In genomic region chr4:136179456-136179855, GRCm38 (mm10) we compare ENCODE assay signal across 8 mouse cellular contexts. TPM values are rescaled to one million over a fixed set of nuclear protein-coding genes. Genes with fewer than 3 reads are reported as not detected.
DNase-seq lines count a peak whose midpoint lies in the region; ATAC-seq and TF ChIP-seq lines count a peak whose summit lies in the region.

No protein-coding gene starts in this region.

- no peaks in the 10 kb centered on the region for H3K27me3 ChIP-seq in heart, embryonic 13.5 days (replicated peaks)
- H3K27me3 ChIP-seq in embryonic facial prominence, embryonic 12.5 days = no peaks in the 10 kb centered on the region
- no peaks in the 10 kb centered on the region for H3K27me3 ChIP-seq in lung, embryonic 14.5 days (ENCODE audit: insufficient read depth, low read length)

- H3K4me3 ChIP-seq in heart, embryonic 13.5 days = peak overlapping the region; percentile 50; the same call in 1 of the 2 replicates
- H3K4me3 ChIP-seq in embryonic facial prominence, embryonic 12.5 days = no peak overlapping the region
- no peak overlapping the region for H3K4me3 ChIP-seq in lung, embryonic 14.5 days (ENCODE audit: low read depth, low read length)

- H3K9ac ChIP-seq in heart, embryonic 13.5 days = peak overlapping the region; percentile 74; the same call in 1 of the 2 replicates
- H3K9ac ChIP-seq in embryonic facial prominence, embryonic 12.5 days = no peak overlapping the region
- no peak overlapping the region for H3K9ac ChIP-seq in lung, embryonic 14.5 days

- H3K36me3 ChIP-seq in heart, embryonic 13.5 days = peaks cover 6% of the 10 kb centered on the region; the same call in 1 of the 2 replicates
- H3K36me3 ChIP-seq in embryonic facial prominence, embryonic 12.5 days = no peaks in the 10 kb centered on the region
- H3K36me3 ChIP-seq in lung, embryonic 14.5 days (ENCODE audit: insufficient read depth) = peaks cover 17% of the 10 kb centered on the region; the same call in 1 of the 2 replicates

- ATAC-seq in heart, embryonic 13.5 days (ENCODE audit: extremely low read depth, insufficient number of reproducible peaks, low FRiP score, low TSS enrichment) = no peak
- ATAC-seq in embryonic facial prominence, embryonic 12.5 days (ENCODE audit: insufficient number of reproducible peaks, insufficient read depth, low FRiP score, low TSS enrichment) = no peak
- ATAC-seq in lung, embryonic 14.5 days (ENCODE audit: insufficient read depth) = no peak

- no peak for TF ChIP-seq CTCF in lung, embryonic 14.5 days (IDR thresholded peaks at IDR 0.05; ENCODE audit: low read depth)

- peak overlapping the region; percentile 71 for H3K4me2 ChIP-seq in heart, embryonic 13.5 days
- peak overlapping the region; percentile 46; the same call in 1 of the 2 replicates for H3K4me2 ChIP-seq in embryonic facial prominence, embryonic 12.5 days (replicated peaks)
- peak overlapping the region; percentile 60; the same call in 1 of the 2 replicates for H3K4me2 ChIP-seq in lung, embryonic 14.5 days

- no peaks in the 10 kb centered on the region for H3K9me3 ChIP-seq in heart, embryonic 13.5 days
- no peaks in the 10 kb centered on the region for H3K9me3 ChIP-seq in embryonic facial prominence, embryonic 12.5 days
- no peaks in the 10 kb centered on the region for H3K9me3 ChIP-seq in lung, embryonic 14.5 days (ENCODE audit: low read depth, low read length)

- H3K4me1 ChIP-seq in heart, embryonic 13.5 days = peaks cover 73% of the 10 kb centered on the region
- H3K4me1 ChIP-seq in embryonic facial prominence, embryonic 12.5 days = peaks cover 34% of the 10 kb centered on the region
- peaks cover 23% of the 10 kb centered on the region for H3K4me1 ChIP-seq in lung, embryonic 14.5 days (ENCODE audit: insufficient read depth)

- 85% methylated on average over 7 of the region's 7 CpGs for WGBS in heart, embryonic 13.5 days
- 87% methylated on average over 7 of the region's 7 CpGs for WGBS in embryonic facial prominence, embryonic 12.5 days
- WGBS in lung, embryonic 14.5 days = 80% methylated on average over 7 of the region's 7 CpGs

- peak overlapping the region; percentile 84 for H3K27ac ChIP-seq in heart, embryonic 13.5 days (replicated peaks)
- H3K27ac ChIP-seq in embryonic facial prominence, embryonic 12.5 days = no peak overlapping the region
- no peak overlapping the region for H3K27ac ChIP-seq in lung, embryonic 14.5 days (ENCODE audit: low read depth)

- DNase-seq in heart, adult 8-10 months (ENCODE audit: low spot score) = no peak
- DNase-seq in A20 (ENCODE audit: low read depth, low spot score) (peak; percentile 58), adipocyte (ENCODE audit: low spot score) (no peak)
- DNase-seq in lung, embryonic 14.5 days = no peak
- no peak for DNase-seq in gastrocnemius, postnatal 25 days
- DNase-seq in layer of hippocampus, adult 8-10 months (ENCODE audit: low spot score in 2 of 2) = no peak

RNA-seq across cellular contexts. Expression of gene E2f2, which starts 7.3 kb away (rescaled TPM):
- polyA plus RNA-seq in heart, embryonic 13.5 days (2015; fragmentation: Nextera tagmentation; extraction: Ambion mirVana) = 6.2 and 6.6 TPM in 2 replicates
- total RNA-seq in heart, adult 8-10 months (2022) = 1 to 10 TPM in 1 of 4 experiments, under 1 TPM in 3; 0.38 to 2.1 (median 0.59) TPM
- polyA plus RNA-seq in embryonic facial prominence, embryonic 12.5 days (2016; fragmentation: Nextera tagmentation; extraction: Ambion mirVana) = 8.3 and 8.7 TPM in 2 replicates
- polyA plus RNA-seq in lung, embryonic 14.5 days (2014; fragmentation: Nextera tagmentation; extraction: Ambion mirVana) = 5.5 and 6.5 TPM in 2 replicates
- 1 to 10 TPM; 1.8 to 3.5 TPM for total RNA-seq in gastrocnemius, postnatal 25 days (2021)
- total RNA-seq in layer of hippocampus, adult 8-10 months (2022) = 1 to 10 TPM in 2 of 4 experiments, under 1 TPM in 2; 0.57 to 1.2 (median 0.98) TPM

RNA-seq across cellular contexts. Expression of gene Asap3, which starts 26.7 kb away (rescaled TPM):
- polyA plus RNA-seq in heart, embryonic 13.5 days (2015; fragmentation: Nextera tagmentation; extraction: Ambion mirVana) = 2.6 and 3.4 TPM in 2 replicates
- 10 to 100 TPM in 1 of 4 experiments, 1 to 10 TPM in 3; 6.8 to 12.6 (median 9.1) TPM for total RNA-seq in heart, adult 8-10 months (2022)
- 13.1 and 13.3 TPM in 2 replicates for polyA plus RNA-seq in embryonic facial prominence, embryonic 12.5 days (2016; fragmentation: Nextera tagmentation; extraction: Ambion mirVana)
- 4.4 and 5.4 TPM in 2 replicates for polyA plus RNA-seq in lung, embryonic 14.5 days (2014; fragmentation: Nextera tagmentation; extraction: Ambion mirVana)
- total RNA-seq in gastrocnemius, postnatal 25 days (2021) = 1 to 10 TPM; 2.8 to 3.0 TPM
- 1 to 10 TPM; 2.5 to 6.3 (median 4.6) TPM for total RNA-seq in layer of hippocampus, adult 8-10 months (2022)

RNA-seq across cellular contexts. Expression of gene Id3, which starts 36.2 kb away (rescaled TPM):
- 288 and 305 TPM in 2 replicates for polyA plus RNA-seq in heart, embryonic 13.5 days (2015; fragmentation: Nextera tagmentation; extraction: Ambion mirVana)
- 10 to 100 TPM; 41.4 to 71.3 (median 61.6) TPM for total RNA-seq in heart, adult 8-10 months (2022)
- 612 and 623 TPM in 2 replicates for polyA plus RNA-seq in embryonic facial prominence, embryonic 12.5 days (2016; fragmentation: Nextera tagmentation; extraction: Ambion mirVana)
- 469 and 477 TPM in 2 replicates for polyA plus RNA-seq in lung, embryonic 14.5 days (2014; fragmentation: Nextera tagmentation; extraction: Ambion mirVana)
- 10 to 100 TPM; 13.5 to 21.2 TPM for total RNA-seq in gastrocnemius, postnatal 25 days (2021)
- total RNA-seq in layer of hippocampus, adult 8-10 months (2022) = 10 to 100 TPM; 40.5 to 59.5 (median 48.7) TPM
